Mouse (Mus musculus) NIH3T3 (cell line): ENCODE measurements at regions not wholly inside any gene's neighbourhood (a gene's known extent, or its start where the extent isn't known, plus 50 kb on each side); places are given as distances from the start of the nearest gene placed in this dataset.
A peak's percentile ranks its signal among the peaks of the same experiment; 100 is the strongest.
"Not testable (repeated sequence)": the region's sequence is repeated elsewhere in the genome, so short reads cannot be mapped to it uniquely, and the experiment has no call there.

Source experiments
- DNase-seq: peaks from one replicate; pipeline ENCODE4 v3.0.0-alpha.2; 2012; ENCODE audit warnings: low read depth

DNA sequence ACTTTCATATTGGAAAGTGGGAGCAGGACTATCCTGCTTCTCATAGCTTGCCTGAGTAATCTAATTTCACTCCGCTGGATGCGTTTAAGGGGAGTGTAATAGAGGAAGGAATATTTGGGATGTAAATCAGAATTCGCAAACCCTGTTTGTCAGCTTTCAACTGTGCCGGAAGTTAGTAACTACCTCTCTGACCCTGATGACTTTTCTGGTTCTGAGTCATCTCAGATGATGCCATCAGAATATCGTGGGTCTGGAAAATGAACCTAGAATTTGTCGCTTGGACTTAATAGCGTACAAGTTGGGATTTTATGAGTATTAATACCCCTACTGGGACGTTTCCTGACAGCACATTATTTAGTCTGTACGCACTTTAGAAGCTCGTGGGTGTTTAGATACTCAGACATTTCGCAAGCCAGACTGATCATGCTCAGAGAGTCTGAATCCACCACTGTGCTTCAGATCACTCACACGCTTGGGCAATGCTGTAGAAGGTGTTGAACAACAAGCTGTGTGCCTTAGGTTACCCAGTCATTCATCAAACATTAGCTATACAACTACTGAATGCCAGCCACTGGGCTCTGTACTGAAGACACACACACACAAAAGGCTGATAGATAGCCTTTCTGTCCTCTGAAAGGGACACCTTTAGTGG lies 131.1 kb downstream of the Phlda1 start:
- DNase-seq = peak; percentile 52

DNA sequence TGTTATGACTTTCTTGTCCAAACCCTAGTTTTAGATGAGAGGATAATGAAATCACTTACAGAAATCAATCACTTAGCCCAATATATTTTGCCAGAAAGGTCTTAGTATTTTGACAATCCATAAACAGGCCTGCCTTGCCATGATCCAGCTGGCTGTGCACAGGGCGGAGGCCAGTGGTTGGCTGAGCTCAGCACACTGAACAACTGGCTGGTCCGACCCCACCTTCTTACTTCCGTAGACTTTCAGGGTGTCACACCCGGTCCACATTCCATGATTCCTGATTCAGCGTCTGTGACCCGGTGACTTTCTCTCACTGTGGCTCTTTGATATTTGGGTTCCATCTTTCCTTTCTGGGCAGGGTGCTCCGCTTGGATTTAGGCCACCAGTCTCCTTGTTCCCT lies 133.8 kb downstream of the Phlda1 start:
- DNase-seq = no peak

DNA sequence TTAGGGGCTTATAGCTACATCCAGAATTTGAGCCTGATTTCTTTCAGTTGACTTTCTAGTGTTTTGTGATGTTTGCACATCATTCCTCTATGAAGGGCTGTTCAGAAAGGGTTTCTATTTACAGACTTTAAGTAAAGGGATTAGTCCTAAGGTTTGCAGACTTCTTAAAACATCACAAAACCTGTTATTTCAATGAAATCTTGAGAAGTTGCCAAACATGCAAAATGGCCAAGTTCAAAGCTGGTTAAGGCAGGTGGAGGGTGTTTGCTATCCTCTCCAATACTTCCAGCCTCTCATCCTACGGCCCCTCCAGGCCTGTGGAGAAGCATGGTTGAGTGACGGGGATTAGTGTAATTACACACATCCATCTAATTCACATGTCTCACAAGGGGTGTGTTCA lies 136.6 kb downstream of the Phlda1 start:
- DNase-seq = no peak

DNA sequence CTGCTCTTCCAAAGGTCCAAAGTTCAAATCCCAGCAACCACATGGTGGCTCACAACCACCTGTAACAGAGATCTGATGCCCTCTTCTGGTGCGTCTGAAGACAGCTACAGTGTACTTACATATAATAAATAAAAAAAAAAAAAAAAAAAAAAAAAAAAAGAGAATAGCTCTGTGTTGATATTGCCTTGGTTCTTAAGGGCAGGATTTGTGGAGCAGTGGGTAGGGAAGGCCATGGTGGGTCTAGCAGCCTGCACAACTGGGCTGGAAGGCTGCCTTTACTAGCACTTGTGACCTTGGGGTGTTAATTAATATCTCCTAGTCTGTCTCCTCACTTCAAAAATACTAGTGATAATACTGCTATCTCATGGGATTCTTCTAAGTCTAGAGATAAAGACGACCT lies 147.7 kb downstream of the Phlda1 start:
- DNase-seq = not testable (repeated sequence)

DNA sequence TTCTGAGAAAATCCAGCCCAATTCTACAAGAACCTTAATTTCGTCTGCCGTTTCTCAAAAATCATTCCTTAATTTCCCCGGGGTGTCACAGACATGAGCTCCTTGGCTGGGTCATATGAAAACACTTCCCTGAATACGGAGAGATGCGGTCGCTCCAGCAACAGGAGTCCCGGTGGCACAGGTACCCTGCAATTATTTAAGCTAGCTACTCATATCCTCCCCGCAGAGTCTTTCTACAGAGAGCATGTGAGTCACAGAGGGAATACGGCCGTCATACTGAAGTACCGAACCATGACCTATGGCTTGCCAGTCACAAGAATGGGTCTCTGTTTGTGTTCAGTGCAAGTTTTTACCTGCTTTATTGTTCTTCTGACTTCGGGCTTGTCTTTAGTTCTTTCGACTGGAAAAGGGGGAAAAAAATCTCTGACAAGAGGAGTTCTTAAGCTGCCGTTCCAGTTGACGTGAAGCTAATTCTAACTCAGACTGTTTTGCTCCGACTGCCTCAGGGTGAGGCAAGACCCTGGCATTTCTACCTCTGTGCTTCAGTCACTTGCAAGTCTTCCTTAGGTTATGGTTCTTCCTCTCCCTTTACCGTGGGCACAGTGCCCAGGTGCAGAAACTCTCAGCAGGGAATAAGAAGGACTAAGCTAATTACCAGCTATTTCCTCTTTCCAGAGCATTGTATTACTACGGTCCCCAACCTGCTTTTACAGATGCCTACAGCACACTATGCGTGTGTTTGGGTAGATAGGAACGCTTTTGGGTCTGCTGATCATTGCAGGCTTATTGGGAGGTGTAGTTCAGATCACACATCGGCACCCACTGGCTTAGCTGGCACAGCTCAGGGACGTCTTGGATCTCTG lies 148.5 kb downstream of the Phlda1 start:
- peak; percentile 32 for DNase-seq

DNA sequence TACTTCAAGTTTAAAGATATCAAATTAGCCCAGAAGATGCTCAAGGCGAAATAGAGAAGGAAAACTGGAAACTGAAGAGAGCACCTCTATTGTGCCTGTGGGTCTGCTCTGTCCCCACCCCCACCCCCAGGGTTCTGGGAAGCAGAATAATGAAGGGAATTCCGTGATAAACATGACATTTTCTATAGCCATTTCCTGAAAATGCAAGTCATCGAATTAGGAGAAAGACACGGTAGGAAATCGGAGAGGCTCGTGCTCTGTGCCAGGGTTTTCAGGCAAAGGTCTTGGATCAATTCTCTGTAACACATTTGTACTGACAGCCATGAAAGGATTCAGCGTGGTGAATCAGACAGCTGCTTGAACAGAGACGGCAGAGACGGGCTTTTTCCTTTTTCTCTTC lies 152.7 kb downstream of the Phlda1 start:
- DNase-seq = peak; percentile 57

DNA sequence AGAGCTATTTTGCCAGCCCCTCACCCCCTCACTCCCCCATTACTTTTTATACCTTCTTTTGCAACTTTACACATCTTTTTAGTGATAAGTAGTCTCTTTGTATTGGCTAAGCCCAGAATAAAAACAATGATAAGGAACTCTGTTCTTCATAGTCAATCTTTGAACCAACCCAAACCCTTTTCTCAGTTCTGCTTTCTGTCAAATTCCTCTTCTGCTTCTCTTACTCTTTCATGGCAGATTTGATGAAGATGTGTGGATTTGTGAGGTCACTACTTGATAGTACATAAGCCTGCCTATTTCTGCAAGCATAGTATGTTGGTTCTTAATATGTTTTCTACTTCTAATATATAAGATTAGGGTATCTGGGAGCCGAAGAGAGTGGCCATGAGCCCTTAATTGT lies 156.6 kb downstream of the Phlda1 start:
- DNase-seq = no peak

DNA sequence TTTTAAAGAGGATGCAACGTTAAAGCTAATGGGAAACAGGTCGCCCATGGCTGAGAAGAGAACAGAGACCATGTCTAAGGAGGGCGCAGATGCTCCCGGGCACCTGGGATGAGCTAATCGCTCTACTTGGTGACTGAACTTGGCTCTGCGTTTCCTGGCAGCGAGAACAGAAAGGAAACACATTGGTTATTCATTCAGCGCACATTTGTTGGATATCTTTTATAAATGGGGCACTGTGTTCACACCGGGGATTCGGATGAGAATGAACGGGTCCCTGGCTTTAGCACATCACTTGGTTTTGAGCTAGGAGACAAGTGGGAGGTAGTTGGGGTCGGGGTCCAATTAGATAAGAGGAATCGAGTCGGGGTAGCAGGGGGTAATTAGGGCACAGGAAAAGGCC lies 159.7 kb downstream of the Phlda1 start:
- DNase-seq = no peak

DNA sequence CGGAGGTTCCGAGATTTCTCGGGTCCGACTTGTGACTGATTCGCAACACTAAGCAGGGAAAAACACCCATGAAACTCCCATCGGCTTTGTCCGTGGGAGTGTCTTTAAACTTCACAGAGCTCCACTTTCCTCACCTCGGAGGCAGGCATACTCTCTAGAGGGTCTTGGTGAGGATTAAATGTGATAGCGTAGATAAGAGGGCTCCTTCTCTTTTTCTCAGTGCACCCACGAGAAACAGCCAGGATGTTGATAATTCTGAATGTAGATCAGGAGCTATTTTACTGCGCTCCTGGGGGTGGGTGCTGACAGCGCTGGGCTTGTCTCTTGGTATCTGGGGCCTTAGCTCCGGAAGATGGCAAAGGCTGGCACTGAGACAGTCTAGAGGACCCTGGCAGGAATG lies 160.9 kb downstream of the Phlda1 start:
- DNase-seq = no peak

DNA sequence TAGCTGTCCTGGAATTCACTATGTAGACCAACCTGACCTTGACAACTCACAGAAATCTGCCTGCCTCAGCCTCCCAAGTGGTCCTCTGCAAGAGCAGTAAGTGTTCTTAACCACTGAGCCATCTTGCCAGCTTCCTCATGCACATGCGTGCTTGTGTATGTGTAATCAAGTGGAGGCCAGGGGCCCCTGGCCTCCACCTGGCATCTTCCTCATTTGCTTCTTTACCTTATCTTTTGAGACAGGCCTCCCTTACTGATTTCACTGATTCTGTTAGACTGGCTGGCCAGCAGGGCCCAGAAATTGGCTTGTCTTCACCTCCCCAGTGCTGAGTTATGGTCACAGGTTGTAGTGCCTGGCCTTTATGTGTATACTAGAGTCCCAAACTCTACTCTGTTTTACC lies 162.6 kb downstream of the Phlda1 start:
- DNase-seq = no peak

DNA sequence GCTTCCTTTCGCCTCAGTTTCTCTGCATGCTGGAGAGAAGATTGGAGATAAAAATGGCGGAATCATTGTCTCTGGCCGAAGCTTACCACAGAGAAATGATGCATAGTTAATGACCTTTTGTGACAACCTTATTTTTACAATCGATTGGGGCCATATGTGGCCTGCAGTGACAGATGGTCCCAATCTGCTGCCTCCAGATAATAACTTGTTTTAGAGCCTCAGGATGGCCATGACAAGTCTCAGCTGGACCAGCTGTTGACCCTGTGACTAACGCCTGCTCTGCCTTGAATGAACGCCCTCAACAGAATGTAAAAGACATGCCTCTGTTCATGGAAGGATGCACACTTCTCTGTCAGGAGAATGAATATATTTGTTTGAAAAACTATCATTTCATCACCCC lies 163.6 kb downstream of the Phlda1 start:
- DNase-seq = no peak

DNA sequence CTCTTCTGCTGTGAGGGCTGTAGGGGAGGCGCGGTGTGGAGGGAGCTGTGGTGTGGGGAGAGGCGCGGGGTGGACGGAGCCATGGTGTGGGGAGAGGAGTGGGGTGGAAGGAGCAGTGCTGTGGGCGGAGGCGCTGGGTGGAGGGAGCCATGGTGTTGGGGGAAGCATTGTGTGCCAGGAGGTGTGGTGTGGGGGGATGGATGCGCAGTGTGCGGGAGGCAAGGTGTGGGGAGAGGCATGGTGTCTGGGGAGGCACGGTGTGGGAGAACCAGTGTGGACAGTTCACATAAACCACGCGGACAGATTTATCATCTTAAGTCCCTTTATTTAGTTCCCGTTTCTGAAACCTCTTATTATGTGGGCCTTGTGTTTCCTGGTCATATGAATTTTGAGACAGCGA lies 164.6 kb downstream of the Phlda1 start:
- DNase-seq = no peak

DNA sequence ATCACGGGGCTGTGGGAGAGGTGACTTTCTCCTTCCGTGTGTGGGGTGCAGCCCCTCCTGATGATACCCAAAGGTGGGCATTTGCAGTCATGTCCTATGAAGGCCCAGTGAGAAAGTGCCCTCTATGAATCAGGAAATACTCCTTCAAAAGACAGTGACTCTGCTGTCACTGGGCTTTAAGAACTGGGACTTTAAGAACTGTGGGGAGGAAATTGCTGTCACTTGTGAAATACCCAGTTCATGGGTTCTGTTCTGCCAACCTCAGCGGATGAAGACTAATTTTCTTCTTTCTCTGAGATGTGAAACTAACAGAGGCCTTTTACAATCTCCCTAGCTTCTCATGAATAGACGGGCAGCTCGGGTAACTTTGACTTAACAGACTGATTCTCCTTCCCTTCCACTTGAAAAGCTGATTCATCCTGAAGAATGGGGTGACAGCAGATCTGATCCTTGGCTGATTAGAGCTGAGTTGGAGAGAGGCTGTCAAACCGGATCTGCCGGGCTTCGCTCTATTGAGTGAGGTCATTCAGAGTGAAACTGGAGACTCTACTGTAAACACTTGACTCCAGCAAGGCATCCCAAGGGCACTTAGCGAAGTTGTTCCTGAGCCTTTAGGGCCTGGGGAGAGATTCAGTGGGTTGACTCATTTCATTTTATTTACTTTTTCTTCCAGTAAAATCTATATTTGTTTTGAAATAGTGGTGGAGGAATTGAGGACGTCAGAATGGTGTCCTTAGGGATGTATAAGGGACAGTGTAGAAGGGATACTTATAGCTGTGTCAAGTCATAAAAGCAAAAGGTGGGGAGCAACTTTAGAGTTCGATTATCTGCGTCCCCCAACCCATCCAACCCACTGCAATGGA lies 166.6 kb downstream of the Phlda1 start:
- peak; percentile 94 for DNase-seq

DNA sequence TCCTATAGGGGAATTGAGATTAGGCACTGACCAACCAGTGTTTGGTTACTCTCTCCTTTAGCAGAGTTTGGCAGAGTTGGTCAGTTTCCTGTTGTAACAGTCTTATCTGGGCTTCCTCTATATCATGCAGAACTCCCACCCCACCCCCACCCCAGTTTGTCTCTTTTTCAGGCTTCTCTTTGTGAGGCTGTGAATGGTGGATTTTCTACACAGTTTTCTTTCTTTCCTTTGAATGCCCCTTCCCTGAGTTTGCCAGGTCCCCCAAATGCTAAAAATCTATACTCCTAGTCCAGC lies 167.2 kb downstream of the Phlda1 start:
- DNase-seq = peak; percentile 75

DNA sequence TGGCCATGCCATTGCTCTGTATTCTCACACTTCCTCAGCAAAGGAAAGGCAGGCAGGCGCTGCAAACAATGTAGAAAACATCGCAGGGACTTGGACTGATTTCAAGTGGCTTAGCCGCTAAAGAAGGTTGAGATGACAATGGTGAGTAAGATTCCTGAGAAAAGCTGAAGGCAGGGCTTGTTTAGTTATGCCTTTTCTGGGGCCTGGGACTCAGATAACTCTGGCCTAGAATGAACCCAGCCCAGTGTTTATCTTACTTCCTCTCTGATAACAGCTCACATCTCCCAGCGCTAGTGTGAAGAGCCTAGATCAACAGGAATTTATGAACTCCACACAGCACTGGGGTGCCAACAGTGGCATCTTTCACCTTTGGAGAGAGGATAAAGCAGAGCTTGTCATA lies 170.2 kb downstream of the Phlda1 start:
- DNase-seq = no peak

DNA sequence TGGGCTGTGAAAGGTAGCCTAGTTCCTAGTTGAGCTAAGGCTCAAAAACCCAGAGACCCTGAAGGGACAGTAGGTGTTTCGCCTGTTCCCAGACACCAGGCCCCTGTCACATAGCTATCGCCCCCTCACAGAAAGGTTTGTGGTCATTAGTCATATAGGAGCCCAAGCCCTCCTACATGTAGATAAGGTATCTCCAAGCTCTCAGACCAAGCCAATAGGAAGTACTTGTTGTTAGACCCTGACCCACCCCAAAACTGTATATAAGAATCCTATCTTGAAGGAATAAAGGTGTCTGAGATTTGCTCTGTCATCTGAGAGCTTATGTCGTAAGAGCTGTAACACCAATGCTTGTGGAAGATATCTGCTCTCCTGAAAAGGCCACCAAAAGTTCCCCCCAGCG lies 174.8 kb downstream of the Phlda1 start:
- no peak for DNase-seq

DNA sequence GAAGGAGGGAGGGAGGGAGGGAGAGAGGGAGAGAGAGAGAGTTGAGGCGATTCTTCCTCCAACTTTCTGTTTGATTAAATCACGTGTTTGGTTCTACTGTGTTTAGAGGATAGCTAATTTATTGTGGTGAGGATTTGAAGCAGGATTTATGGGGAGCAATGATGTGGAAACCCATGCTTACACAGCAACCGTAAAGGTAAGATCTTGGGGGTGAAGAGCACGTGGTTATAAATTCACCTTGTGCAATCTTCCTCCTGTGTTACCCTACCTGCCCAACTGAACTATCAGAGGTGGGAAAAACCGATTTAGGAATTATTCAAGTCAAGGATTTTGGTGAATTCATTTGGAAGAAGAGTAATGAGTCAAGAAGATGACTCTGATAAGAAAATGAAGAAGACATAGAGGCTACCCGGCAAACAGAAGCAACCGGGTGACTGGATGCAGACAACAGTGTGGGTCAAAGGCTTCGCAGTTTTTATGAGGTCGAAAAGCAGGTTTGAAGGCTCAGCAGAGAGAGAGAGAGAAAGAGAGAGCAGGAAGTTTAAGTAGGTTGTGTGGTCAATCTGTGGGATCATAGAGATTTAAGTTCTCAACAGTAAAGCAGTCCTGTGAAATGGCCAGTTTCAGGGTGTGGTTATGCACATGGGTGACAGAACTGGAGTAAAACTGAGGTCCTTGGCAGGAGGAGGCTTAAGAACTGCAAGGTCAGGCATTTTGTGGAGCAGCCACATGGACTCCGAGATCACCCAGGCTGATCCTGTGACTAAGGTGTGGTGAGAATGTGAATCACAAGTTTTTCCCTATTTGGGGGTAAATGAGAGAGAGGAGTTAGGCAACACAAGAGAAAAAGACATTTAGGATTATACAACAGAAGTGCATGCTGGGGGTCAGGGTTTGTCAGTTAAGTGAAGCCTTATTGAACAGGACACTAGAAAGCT lies 178.6 kb downstream of the Phlda1 start:
- peak; percentile 67 for DNase-seq

DNA sequence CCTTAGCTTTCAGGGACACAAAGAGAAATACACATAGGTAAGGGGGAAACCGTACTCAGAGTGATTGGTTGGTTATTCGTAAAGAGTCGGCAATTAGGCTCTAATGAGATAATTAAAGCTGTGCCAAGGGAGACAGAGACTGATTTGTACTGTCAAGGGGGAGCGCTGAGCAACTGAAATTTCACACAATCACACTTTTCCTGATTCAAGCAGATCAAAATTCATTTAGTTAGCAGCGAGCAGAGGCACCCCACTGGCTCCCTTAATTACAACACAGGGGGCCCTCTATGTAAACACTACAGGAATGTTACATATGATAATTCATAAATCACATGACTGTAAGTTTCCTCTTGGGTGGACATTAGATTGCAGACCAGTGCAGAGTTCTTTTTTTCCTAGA lies 180.5 kb downstream of the Phlda1 start:
- no peak for DNase-seq

DNA sequence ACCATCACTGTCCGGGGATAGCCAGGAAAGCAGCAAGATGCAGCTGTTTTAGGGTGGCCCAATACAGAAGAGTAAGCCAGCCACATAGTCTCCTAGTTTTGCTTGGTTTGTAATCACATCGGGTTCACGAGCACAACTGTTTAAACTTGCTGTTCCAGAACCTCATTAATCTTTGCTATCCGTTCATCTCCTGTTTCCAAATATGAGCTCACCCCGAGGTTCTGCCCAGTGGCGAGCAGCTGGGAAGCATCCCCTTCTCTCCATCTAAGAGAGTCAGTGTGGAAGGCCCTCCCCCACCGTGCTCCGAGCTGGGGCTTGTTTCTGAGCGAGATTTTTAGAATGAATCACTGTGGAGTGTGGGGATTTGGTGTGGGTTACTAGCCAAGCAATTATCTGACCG lies 183.5 kb downstream of the Phlda1 start:
- DNase-seq = peak; percentile 94

DNA sequence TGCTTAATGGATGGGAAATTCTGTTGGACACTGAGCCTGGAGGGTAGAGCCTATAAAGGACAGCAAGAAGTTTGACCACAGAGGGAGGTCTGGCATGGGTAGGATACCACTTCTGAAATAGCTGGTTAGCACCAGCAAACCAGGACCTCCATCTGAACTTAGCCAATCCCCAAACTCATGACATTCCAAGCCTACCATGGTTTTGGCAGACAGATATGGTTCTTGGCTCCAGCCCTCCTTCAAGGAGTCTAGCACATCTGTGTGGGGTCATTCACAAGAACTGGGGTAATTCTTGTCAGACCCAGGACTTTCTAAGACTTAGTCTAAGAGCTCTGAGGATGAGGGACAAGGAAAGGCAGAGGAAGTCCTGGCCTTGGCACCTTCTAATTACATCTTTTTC lies 187.7 kb downstream of the Phlda1 start:
- DNase-seq = peak; percentile 76

DNA sequence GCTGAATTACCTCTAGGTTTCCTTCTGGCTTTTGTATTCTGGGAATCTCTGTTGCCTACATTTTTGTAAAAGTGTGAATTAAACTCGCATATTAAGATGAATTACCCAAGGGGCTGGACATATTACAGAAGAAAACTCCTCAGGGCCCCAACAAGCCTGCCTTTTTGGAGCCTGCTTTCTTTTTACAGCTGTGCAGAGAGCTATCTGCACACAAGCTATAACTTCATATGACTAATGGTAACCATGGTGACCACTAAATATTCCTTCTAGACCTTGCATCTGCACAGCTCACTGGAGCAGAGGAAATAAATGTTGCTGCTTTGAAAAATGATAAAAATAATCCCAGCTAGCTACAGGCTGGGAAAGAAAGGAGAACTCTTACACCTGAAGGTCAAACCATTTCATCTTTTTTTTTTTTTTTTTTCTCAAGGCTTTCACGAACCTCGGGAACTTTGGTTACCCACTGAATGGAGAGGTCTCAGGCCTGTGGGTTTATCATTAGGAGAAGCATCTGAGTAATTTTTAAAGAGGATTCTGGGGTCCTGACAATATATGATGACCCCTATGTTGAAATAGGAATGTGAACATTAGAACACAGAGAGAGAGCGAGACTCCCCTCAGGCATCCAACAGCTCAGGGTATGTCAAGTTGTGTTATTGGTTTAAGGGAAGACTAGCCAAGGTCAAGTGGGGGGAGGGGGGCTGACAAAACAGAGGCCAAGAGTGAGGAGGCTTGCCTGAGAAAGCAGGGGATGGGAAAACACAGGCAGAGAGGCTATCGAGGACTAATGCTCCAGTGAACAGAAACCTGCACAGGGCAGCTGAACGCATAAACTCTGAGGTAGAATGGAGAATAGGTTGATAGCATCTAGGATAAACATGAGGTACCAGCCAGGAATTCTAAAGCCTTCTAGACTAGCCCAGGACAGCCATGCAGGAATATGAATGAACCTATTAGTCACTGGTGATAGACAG lies 188.4 kb downstream of the Phlda1 start:
- peak; percentile 84 for DNase-seq
